Mouse (Mus musculus) kidney, adult 18-20 months (tissue): ENCODE results near the gene Gata1.
A peak's percentile ranks its signal among the peaks of the same experiment; 100 is the strongest.
"Not testable (repeated sequence)": the region's sequence is repeated elsewhere in the genome, so short reads cannot be mapped to it uniquely, and the experiment has no call there.

Source experiments
- DNase-seq: peaks from one replicate; pipeline ENCODE4 v3.0.0; 2021

Gata1 gene

DNA sequence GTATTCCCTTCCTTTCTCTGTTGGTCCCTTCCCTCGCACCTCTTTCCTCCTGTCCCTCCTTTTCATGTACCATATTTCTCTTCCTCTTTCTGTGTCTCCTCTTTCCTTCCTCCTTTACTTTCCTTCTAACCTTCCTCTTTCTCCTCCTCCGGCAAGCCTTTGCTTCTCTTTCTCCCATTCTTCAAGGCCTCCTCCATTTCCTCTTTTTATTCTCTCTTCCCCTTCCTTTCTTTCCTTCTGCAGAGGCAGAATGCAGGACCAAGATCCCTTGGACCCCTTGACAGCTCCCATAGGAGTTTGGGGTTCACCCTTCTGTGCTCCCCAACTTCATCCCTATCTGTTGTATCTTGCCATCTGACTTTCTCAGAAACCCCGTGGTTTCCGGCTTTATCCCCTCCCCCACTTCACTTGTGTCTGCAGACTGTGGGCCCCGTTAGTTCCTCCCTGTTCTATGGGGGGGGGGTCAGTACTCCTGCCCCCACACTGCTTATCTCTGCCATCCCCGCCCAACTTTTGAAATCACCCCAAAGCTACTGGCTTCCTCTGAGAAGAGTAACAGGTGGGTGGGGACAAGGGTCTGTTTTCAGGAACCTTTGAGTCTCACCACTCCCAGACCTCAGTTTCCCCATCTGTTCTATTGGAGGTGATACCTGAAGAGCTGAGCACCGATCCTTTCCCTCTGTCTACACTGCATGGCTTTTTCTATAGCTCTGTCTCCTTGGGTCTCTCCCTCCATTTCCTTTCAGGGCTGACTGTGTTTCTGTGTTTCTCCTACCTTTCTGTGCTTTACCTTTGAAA lies 13.8 kb downstream of the Gata1 start:
- no peak for DNase-seq

DNA sequence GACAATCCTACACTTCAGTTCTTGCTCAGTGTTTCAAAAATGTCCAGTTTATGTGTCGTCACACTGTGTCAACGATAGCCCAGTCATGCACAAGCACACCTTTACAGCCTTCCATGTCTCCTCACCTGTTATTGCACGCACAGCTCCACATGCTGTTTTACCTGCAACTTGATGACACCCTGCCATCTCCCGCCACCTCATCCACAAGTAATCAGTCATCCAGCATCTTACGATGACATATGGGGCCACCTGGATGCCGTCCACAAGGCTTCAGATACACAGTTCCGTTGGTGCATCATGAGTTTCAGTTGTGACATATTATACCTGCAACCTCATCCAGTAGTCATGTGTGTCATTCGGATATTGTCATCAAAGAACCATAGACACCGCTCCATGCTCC lies 19.0 kb downstream of the Gata1 start:
- DNase-seq: no peak

- DNase-seq: no peak
Measured at GRCm38 (mm10) chrX:7950091-7950490, 27.8 kb downstream of the Gata1 start.

DNA sequence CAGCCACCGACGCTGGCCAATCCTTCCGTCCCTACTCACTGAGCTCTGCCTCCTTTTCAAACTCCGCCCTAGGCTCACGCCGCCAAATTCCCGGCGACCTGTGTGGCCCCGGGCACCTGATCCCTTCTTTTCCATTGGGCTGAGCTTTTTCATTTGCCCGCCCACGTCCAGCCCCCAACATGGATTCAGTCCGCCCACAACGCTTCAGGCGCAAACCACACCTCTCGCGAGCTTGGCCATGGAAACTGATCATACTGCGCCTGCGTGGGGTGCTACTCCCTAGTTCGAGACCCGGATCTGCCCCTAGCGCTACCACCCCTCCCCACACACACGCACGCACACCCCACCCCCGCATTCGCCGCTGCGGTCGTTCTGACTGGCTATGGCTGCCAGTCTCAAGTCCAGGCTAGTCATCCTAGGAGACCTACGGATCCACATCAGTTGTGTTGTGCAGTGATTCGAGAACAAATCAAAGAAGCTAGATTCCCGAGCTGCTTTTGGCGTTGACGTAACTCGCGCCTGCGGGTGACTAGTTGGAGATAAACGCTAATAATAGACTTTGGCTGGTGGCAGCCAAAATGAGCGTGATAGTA lies 29.9 kb downstream of the Gata1 start:
- peak; percentile 93 for DNase-seq

DNA sequence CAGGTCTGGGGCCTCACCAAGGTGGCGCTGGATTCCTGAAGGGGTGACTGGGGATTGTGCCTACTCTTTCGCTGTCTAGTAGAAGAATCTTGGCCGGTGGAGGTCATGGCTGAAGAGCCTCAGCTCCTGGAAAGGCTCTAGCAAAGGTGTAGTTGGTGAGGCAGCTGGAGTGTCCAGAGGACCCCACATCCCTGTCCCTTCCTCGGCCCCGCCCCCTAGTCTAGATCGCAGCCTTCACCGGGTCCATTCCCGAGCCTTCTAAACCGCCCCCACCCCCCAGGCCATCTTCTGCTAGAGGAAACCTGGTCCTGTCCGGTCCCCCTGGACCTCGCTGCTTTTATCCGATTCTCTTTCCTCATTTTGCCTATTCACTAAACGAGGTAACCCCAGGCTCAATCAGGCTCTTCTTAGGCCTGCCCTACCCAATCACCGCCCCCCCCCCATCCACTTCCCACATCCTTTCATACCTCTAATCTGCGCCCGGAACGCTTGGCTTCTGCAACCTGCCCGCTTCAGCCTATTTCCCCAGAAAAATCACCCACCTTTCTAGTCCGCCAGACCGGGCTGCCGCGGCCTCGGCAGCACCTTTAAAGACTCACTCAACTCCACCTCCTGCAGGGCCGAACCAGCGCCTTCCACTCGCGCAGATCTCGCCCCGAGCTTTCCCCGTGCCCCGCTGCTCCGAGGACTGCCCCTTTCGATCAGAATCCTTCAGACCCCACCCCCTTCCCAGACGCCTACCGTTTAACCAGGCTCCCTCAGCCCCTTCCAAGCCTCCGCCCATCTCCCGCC lies 30.6 kb downstream of the Gata1 start, which contains the start of gene Hdac6:
Hdac6 (minus strand) TSS at position 782 of the 792 bp plus-strand sequence.
- peak; percentile 18 for DNase-seq

- peak; percentile 13 for DNase-seq
Measured at GRCm38 (mm10) chrX:7945618-7946017, 32.3 kb downstream of the Gata1 start.

DNA sequence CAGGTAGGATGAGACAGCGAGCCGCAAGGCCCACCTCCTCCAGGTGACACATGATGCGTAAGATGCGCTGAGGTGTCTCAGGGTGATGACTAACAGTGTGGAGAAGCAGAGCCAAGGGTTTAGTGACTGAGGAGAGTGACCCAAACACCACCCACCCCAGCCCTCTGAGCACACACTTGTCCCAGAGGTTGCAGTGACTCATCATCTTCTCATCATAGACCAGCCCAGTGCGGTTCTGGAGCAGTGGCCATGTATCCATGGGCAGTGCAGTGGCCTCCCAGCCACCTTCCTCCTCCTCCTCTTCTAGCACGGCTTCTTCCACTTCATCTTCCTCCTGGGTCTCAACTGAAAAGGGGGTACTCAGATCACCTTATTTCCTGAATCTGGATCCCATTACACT lies 40.2 kb downstream of the Gata1 start:
- no peak for DNase-seq

GRCm38 (mm10) chrX:7936874-7937273 lies 41.0 kb downstream of the Gata1 start:
- DNase-seq: no peak

- no peak for DNase-seq
Measured at GRCm38 (mm10) chrX:7928270-7928790, 49.5 kb downstream of the Gata1 start, which contains the start of gene Eras. Eras (minus strand) TSS chrX:7928607.

- no peak for DNase-seq
Measured at GRCm38 (mm10) chrX:7927116-7927515, 50.8 kb downstream of the Gata1 start.

GRCm38 (mm10) chrX:7926266-7926665 lies 51.6 kb downstream of the Gata1 start:
- no peak for DNase-seq

DNA sequence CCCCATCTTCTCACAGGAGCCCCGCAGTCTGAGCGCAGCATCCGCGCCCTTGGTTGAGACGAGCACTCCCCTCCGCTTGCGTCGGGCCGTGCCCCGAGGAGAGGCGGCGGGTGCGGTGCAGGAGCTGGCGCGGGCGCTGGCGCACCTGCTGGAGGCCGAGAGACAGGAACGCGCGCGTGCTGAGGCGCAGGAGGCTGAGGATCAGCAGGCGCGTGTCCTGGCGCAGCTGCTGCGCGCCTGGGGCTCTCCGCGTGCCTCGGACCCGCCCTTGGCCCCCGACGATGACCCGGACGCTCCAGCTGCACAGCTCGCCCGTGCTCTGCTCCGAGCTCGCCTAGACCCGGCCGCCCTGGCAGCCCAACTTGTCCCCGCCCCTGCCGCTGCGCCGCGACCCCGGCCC lies 55.8 kb downstream of the Gata1 start:
- no peak for DNase-seq

DNA sequence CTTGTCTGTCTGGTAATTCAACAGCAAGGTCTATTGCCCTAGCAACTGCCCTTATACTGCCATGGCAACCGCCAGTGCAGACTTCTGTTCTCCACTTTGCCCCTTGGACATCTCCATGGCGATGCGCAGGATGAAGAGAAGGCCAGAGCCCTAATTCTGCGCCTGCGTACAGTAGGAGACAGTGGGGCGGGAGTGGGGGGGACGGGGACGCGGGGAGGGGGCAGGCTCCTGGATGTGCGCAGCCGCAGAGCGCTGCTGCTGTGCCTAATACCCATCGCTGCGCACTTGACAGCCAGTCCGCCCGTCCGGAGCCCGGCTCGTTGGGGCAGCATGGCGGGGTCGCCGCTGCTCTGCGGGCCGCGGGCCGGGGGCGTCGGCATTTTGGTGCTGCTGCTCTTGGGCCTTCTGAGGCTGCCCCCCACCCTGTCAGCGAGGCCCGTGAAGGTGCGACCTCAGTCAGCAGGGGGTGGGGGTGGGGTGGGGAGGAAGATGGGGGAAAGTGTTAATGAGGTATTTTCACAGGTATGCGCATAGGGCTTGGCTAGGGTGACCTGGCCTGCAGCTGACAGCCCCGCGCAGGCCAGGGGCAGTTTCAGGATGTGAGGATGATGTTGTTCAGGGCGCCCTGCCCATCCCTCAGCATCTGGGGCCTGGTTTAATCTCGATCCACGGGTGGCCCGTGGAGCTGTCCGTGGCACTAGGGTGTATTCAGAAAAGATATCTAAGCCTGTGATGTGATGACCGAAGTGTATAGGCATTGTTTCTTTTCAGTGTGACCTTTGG lies 58.1 kb downstream of the Gata1 start, which contains the start of gene Pcsk1n:
Pcsk1n (plus strand) TSS at position 222 of the 783 bp plus-strand sequence.
- no peak for DNase-seq

DNA sequence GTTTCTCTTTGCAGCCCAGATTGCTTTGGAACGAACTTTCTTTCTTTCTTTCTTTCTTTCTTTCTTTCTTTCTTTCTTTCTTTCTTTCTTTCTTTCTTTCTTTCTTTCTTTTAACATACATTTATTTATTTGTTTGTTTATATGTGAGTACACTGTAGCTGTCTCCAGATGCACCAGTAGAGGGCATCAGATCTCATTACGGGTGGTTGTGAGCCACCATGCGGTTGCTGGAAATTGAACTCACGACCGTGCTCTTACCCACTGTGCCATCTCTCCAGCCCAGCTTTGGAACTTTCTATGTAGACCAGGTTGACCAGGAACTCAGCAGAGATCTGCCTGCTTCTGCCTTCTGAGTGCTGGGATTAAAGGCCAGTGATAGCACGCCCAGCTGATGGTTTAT lies 59.9 kb downstream of the Gata1 start:
- not testable (repeated sequence) for DNase-seq

- DNase-seq: peak; percentile 57
Measured at GRCm38 (mm10) chrX:7915669-7916068, 62.2 kb downstream of the Gata1 start.

DNA sequence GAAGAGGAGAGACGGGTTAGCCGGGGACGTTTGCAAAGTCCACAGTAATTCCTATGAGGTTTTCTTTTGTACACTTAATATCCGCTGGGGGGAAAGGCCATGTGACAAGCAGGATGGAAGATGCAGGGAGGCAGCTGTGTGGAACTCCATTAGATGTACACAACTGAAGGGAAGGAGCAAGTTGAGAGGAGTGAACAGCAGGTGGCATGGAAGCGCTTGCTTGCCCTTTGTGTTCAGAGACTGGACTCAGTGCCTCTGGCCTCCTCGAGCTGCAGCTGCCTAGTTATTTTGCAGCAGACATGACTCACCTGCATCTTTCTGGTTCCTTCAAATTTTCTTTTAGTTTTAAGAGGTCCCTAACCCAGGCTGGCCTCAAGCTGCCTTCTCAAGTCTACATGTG lies 67.4 kb downstream of the Gata1 start:
- peak; percentile 6 for DNase-seq
